Mouse (Mus musculus): ENCODE data around the gene Hmox1.

Gene Hmox1

DNA sequence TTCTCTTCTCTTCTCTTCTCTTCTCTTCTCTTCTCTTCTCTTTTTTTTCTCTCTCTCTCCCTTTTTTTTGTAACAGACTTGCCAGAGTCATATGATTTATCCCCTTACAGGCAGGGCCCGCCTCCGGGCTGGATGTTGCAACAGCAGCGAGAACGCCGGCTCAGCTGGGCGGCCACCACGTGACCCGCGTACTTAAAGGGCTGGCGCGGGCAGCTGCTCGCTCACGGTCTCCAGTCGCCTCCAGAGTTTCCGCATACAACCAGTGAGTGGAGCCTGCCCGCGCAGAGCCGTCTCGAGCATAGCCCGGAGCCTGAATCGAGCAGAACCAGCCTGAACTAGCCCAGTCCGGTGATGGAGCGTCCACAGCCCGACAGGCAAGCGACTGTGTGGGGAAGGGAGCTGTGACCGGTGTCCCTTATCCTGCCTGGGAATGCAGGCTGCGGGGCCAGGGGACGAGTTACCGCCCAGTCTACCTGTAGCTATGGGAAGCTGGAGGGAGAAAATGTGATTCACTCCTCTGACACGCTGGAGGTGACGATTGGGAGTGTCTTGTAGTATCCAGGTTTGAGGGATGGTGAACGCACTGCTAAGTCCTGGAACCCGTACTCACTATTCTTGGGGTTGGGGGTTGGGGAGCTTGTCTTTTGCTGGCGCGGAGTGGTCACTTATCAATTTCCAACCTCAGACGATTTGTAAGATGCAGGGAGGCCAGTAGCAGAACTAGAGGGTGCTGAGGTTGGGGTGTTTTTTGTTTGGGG lies at the start of gene Hmox1:
Gene Hmox1 (plus strand): TSS at position 223 of the 758 bp plus-strand sequence.
- peak; percentile 95 for DNase-seq (ENCODE audit: low spot score)

DNA sequence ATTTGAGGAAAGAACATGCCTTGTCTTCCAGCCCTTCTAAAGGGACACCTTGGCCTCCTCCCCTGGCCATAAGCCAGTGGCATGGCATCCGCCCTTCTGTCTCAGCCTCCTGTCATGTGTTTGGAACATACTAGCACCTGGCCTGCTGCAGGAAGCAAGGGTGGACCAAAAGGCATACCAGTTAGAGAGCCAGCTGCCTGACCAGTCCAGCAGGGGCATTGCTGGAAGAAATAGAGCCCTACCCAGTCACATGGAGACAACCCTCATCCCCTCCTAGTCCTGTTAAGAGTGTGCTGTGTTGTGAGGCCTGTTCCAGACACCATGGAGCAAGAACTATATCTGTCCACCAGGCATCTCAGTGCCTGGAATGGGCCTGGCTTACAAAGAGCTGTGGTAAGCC lies 47.1 kb upstream of the Hmox1 start:
- no peak for DNase-seq (ENCODE audit: low spot score)

DNA sequence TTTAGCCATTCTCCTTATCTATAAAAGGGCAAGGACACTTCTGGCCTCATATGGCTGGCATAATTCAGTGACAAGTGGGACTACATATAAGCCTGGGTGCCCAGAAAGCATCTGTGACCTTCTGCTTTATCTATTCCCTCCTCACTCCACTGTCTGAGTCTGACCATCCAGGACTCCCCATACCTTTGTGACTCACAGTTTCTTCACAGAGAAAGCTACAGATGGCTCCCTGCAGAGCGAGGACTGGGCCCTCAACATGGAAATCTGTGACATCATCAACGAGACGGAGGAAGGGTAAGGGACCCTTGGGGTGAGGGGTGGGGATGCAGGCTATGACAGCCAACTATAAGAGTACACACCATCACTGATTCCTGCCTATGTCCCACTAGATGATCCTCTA lies 45.6 kb upstream of the Hmox1 start:
- DNase-seq (ENCODE audit: low spot score) = no peak

DNA sequence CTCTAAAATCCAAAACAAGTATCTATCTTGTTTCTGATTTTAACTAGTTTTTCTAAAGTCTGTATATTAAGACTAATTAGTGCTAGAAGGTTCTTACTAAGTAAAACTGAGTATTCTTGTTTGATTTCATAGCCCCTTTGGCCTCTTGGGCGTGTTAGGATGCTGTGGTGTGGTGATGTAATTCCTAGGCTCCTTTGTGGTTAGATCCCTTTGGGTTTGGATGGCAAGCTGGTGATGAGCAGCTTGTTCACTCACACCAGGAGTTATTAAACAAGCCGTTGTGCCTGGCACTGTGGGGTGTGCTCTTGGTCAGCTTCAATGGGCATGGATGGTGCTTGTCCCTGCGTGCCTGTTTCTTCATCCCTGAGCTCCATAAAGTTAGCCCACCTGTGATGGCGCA lies 40.1 kb upstream of the Hmox1 start:
- no peak for DNase-seq (ENCODE audit: low spot score)

DNA sequence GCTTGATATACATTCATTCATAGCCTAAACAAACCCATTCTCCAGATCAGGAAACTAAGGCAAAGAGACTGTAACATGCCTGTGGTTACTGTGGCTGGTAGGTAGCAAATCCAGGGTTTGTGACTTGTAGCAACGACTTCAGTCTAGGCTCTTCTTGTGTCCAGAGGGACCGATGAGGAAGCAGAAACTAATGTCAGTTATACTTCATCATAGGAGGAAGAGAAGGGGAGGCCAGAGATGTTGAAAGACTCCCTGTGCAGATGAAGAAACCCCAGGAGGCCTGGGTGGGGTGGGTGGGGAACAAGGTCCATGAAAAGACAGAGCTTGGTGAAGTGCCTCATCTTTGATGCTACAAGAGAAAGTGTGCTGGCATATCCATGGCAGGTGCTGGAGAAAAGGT lies 37.7 kb upstream of the Hmox1 start:
- no peak for DNase-seq (ENCODE audit: low spot score)

DNA sequence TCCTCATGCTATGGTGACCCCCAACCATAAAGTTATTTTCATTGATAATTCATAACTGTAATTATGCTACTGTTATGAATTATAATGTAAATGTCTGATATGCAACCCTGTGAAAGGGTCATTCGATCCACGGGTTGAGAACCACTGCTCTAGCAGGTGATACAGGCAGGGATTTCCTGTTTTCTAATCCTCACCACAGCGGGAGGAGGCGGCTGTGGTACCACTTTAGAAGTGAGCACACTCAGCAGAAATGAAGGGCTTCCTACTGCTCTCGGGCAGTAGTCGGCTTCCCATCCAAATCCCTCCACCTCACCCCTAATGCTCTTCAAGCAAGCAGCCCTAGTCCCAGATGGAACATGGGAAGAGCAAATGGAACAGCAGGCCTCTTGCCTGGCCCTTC lies 33.4 kb upstream of the Hmox1 start:
- no peak for DNase-seq (ENCODE audit: low spot score)

DNA sequence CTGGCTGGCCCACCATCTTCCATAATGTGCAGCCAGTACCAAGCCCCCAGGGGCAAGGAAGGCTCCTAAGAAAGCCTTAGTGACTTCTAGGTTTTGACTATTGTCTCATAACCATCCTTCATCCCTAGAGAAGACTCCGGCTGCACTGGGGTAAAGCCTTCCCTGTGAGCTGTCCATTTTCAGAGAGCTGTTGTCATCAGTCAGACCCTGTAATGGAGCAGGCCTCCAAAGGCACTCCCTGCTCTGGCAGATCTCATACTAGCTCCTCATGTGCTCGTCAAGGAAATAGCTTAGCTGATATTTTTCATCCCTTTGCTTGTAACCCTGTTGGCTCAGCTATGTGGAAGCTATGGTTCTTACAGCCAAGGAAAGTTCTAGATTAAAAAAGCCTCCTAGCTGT lies 32.6 kb upstream of the Hmox1 start:
- DNase-seq (ENCODE audit: low spot score) = no peak

DNA sequence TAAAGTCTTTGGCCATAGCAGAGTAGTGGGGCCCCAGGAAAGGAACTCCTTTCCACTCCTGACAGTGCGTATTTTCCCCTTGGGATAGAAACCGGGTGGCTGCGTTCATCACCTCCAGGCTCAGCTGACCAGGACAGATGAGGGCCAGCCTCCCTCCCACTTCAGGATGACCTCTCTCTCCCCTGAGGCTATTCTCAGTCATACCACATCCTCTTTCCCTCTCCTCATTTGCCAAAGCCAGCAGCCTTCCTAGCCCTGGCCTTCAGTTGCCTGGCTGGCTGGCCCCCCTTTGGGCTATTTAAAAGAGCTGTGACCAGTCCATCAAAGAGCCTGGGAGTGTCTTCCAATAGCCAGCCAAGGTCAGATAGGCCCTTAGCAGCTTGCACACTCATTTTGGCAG lies 30.1 kb upstream of the Hmox1 start:
- DNase-seq (ENCODE audit: low spot score) = peak; percentile 12

DNA sequence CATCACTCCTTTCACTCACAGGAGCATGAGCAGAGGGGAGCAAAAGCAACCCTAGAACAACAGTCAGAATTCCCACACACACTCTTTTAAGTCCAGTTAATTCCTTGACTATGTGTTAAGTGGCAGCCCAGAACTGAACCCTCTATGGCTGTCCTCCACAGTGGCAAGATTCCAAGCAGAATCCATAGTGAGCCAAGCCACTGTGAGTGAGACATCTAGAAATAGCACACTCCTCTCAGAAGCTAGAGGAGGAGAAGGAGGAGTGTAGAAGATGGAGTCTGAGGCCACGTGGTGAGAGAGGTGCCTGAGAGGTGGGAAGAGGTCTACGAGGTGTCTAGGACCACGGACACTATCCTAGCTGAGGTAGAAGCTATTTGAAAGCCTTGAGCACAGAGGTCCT lies 28.6 kb upstream of the Hmox1 start:
- no peak for DNase-seq (ENCODE audit: low spot score)

DNA sequence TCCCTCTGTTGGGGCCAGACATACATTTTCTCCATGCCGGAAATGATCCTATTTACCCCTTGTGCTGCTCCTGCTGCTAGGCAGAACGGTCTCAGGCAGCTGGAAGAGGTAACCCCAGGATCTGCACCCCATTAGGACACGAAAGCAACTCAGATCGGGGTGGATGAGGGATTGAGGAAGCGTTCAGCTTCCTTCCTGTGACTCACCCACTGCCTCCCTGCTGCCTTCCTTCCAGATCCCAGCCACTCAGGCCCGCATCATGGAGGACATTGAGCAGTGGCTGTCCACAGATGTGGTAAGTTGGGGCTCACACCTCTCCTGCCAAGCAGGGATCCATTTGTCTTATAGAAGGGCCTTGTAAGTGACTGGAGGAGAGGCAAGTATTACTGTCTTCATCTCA lies 26.1 kb upstream of the Hmox1 start:
- no peak for DNase-seq (ENCODE audit: low spot score)

DNA sequence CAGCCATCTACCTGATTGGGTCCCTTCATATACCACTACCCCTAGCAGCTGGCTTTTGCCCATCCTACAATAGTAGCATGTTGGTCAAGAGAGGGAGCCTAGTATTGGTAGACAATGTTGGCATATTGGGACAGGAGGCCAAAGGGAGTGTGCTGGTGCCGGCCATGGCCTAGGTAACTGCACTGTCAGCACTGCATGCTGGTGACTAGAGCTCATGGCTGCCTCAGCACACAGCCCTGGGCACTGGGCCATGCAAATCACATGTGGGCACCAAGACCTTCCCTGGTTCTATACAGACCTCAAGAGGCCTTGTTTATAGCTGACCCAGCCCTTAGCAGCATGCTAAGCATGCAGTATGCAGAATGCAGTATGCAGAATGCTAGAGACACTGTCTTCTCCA lies 23.1 kb upstream of the Hmox1 start:
- DNase-seq (ENCODE audit: low spot score) = no peak

DNA sequence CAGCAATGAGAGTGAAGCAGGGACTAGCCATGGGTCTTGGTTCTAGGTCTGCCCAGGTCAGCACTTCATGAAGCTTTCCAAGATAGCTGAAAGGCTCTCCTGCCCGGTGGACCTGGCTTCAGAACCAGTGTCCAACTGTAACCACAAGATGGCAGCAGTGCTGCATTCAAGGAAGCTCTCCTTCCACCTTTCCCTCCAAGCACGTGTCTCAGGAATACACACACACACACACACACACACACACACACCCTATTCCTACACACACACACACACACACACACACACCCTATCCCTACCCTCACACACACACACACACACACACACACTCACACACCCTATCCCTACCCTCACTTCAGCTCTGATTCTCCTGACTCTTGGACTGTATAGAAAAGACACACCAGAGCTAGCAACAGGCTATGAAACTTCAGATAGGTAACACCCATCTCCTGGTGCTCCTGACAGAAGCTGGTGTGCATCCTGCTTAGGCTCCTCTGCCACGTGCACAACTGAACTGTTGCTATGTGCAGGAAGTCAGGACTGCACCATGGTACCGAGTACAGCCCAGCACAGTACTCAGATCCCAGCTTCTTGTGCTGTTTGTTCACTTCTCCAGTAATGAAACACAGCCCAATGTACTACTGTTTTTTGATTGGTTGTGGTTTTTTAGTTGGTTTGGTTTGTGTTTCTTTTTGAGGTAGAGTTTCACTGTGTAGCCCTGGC lies 21.6 kb upstream of the Hmox1 start:
- peak; percentile 93 for DNase-seq (ENCODE audit: low spot score)

DNA sequence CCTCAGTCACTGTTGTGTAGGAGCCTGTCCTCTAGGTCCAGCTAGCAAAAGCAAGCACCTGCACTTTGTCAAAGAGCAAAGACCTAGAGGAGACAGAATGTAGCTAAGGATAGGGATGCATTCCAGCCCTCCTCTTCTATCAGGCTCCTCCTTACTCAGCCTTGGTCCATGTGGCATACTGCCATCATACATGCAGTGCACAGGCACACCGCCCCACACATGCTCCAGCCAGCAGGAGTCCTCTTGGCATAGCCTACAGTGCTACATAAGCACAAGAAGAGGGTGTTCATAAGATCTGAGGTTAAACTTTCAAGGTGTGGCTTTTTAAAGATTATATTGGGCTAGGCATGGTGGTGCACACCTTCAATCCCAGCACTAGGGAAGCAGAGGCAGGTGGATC lies 18.5 kb upstream of the Hmox1 start:
- DNase-seq (ENCODE audit: low spot score) = no peak

DNA sequence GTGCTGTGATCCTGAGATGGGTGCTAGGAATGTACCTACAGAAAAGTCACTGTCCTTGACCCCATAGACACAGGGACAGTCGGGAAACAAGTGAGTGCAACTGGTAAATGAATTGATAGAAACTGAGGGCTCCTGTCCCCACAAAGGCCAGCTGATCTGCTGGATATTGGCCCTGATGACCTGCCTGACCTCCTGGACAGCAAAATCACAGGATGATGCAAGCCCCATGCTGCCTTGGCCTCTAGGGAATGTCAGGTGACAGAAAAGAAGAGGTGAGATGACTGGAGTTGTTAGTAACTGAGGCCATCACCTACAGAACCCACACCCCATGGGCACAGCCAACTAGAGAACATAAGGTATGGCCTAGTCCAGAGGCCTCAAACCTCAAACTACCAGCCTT lies 15.2 kb upstream of the Hmox1 start:
- DNase-seq (ENCODE audit: low spot score) = no peak

DNA sequence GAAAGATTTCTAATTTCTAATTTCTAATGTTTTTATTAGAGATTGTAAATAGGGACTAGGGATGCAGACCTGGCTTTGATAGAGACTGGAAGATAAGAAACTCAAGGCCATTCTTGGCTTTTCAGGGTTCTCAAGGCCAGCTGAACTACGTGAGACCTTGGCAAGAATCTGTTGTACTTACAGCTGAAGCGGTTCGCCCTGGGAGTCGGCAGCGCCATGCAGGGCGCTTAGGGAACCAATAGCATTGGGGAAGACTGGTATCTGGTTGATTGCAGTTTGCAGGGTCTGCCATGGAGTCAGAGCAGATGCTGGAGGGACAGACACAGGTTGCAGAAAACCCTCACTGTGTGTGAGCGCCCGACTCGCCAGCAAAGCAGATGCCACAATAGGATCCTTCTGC lies 14.6 kb upstream of the Hmox1 start:
- DNase-seq (ENCODE audit: low spot score) = no peak

DNA sequence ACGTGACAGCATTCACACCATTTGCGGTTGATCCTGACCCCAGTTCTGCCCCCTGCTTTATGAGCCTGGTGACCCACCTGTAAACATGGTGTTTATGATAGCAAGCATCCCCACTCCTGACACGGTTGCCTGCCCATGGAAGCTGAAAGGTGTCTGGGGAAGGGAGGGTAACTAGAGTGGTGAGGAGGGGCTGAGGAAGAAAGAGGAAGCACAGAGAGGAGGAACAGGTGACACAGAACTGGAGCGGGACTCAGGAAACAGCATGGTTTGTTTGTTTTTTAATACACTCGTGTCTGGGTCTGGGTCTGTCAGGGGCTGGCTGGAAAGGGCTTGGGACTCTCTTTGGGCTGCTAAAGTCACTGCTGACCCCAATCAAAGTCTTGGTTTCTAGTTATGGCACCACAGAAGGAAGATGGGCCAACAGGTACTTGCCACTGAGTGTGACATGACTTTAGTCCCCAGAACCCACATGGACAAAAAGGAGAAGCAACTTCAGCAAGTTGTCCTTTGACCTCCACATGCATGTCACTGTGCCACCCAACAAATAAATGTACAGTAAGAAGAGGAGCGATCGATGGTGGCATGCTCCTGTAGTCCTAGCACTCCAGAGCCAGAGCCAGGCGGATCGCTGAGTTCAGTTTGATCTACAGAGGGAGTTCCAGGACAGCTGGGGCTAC lies 11.9 kb upstream of the Hmox1 start:
- DNase-seq (ENCODE audit: low spot score) = no peak

DNA sequence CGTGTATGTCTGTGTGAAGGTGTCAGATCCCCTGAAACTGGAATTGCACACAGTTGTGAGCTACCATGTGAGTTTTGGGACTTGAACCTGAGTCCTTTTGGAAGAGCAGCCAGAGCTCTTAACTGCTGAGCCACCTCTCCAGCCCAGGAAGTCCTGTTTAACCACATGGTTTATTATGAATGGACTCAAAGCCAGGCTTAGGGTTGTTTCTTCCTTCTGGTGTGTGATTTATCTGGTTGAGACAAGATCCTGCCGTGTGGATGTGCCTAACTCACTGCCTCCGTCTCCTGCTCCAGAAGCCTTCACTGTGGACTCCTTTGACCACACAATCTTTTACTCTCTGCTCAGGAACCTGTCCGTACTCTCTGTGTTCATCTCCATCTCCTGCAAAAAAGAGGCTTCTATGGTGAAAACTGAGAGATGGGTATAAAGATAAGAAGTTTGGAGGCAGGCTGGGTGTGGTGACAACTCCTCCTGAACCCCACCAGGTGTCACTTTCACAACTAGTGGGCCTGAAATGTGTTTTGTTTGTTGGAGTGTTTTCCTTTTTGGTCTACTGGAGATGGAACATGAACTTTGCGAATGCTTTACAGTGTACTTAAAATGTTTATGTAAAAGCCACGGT lies 11.1 kb upstream of the Hmox1 start:
- no peak for DNase-seq (ENCODE audit: low spot score)

DNA sequence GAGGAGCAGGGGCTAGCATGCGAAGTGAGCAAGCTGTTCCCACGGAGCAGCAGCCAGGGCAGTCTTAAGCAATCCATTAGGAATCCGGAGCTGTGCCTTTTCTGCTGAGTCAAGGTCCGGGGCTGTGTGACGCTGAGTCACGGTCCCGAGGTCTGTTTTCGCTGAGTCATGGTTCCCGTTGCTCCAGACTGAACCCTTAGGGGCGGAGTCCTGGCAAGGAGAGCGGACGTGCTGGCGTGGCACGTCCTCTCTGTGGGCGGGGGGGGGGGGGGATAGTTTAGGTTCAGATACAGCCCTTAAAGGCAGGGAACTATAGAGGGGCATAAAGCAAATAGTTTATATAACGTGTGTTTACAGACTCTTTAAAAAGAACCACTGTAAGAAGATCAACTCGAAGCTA lies 9.6 kb upstream of the Hmox1 start:
- DNase-seq (ENCODE audit: low spot score) = peak; percentile 97

DNA sequence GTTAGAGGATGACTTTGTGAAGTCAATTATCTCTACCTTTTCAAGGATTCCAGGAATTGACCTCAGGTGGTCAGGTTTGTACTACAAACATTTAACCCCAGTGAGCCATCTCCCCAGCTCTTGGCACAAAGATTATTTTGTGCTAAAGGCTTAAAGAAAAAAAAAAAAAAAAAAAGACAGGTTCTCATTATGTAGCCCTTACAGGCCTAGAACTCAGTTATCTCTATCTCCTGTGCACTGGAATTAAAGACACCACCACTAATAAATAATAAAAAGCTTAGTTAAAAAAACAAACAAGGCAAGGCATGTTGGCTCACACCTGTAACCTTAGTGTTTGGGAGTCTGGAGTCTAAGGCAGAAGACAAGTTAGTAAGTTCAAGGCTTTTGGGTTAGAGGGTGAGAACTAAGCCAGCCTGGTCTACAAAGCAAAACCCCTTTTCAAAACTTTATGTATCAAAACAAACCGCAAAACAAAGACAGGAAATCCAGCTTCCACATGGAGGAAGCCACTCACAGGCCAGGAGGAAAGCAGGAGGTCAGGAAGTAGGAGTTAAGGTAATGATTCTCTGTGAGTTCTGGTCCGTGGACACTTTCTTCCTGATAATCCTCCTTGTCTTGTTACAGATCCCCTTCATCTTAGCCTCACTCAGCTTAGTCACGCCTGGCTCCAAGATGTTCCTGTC lies 8.9 kb upstream of the Hmox1 start:
- no peak for DNase-seq (ENCODE audit: low spot score)

DNA sequence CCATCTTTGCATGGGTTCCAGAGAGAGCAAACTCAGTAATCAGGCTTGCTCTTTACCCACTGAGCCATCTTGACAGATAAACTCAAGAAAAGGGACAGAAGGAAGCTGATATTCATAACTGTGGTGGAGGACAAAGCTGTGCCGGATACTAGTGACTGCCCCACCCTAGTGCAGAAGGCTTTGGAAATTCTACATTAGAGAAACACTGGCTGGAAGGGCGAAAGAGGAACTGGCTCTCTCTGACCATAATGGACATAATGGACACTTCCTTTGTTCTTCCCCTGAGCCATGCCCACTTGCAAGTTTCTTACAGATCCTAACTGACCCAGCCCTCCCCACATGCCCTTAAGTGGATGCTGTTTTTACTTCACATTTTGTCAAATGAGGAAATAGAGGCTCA lies 7.4 kb upstream of the Hmox1 start:
- DNase-seq (ENCODE audit: low spot score) = no peak

DNA sequence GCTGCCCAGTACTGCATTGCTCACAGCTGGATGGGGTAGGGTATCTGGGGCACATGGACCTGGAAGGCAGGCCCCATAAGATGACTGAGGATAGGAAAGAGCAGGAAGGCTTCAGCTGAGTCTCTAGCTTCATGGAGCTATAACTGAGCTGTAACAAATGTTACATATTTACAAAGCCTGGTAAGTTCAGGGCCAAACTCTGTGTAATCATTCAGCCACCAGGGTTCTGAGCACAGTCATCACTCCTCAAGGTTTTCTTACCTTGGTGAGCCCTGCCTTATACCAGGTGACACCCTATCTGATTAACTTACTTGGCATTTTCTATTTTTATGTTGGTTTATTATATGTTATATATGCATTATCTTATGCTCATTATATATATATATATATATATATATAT lies 6.3 kb upstream of the Hmox1 start:
- DNase-seq (ENCODE audit: low spot score) = no peak

Data from embryo, embryonic 10 days (tissue).